Mouse (Mus musculus) neural tube, embryonic 14.5 days (tissue): ENCODE results near the gene Ppp4r1. TPM values are rescaled to one million over a fixed set of nuclear protein-coding genes. Genes with fewer than 3 reads are reported as not detected.
A peak's percentile ranks its signal among the peaks of the same experiment; 100 is the strongest.

Source experiments
- ATAC-seq: fragments of 200-750 bp; cut with Nextera tagmentation; 2 replicates; pipeline ENCODE4 v1.8.0; 2017; ENCODE audit warnings: low read depth, mild to moderate bottlenecking, moderate TSS enrichment, moderate library complexity
- H3K27ac ChIP-seq: fragments of 300-500 bp; sonication (generic); 2 replicates; pipeline ENCODE4 v1.5.1; 2014; ENCODE audit warnings: low read depth, mild to moderate bottlenecking, control low read depth, low read length, moderate library complexity, mixed read lengths
- H3K27me3 ChIP-seq: fragments of 300-500 bp; sonication (generic); 2 replicates; pipeline ENCODE4 v1.6.1; 2014; ENCODE audit warnings: low read length; ENCODE audit not compliant: control insufficient read depth, insufficient read depth
- H3K36me3 ChIP-seq: fragments of 300-500 bp; sonication (generic); 2 replicates; pipeline ENCODE4 v1.6.1; 2014; ENCODE audit warnings: low read length, mixed read lengths; ENCODE audit not compliant: control insufficient read depth, insufficient read depth
- H3K4me1 ChIP-seq: fragments of 300-500 bp; sonication (generic); 2 replicates; pipeline ENCODE4 v1.6.1; 2014; ENCODE audit warnings: low read length; ENCODE audit not compliant: control insufficient read depth, insufficient read depth
- H3K4me2 ChIP-seq: fragments of 300-500 bp; sonication (generic); 2 replicates; pipeline ENCODE4 v1.6.1; 2014; ENCODE audit warnings: mild to moderate bottlenecking, low read depth, low read length, control low read depth
- H3K4me3 ChIP-seq: fragments of 300-500 bp; sonication (generic); 2 replicates; pipeline ENCODE4 v1.5.1; 2014; ENCODE audit warnings: low read depth, low read length, control low read depth, mixed read lengths
- H3K9ac ChIP-seq: fragments of 300-500 bp; sonication (generic); replicated peaks from 2 replicates; pipeline ENCODE4 v1.6.1; 2014; ENCODE audit warnings: low read depth, mild to moderate bottlenecking, control low read depth, low read length, mixed read lengths
- H3K9me3 ChIP-seq: fragments of 300-500 bp; sonication (generic); 2 replicates; pipeline ENCODE4 v1.6.1; 2016; ENCODE audit warnings: low read length; ENCODE audit not compliant: control insufficient read depth
- WGBS: fragments of 180-500 bp; shearing (Covaris S2); extraction: QIAGEN DNeasy Blood & Tissue Kit; methylation state at CpG from one replicate; pipeline ENCODE4 v1.1.7; 2014; 5-methylcytosine and 5-hydroxymethylcytosine counted together
- polyA plus RNA-seq: library from polyadenylated mRNA; unstranded; fragments of >200 nt; fragmentation: Nextera tagmentation; extraction: Ambion mirVana; gene quantifications from 2 replicates; pipeline ENCODE4 v1.2.1, GENCODE M21; 2014

Ppp4r1 gene
- polyA plus RNA-seq, 1 experiment from 2014 or later, result 44.4 TPM

- 0% methylated on average over 58 of the region's 67 CpGs for WGBS
- Histone ChIP-seq H3K27me3 (no peaks in the 10 kb centered on the region), H3K36me3 (no peaks in the 10 kb centered on the region), H3K9ac (peak overlapping the region; percentile 87), H3K4me1 (peaks cover 15% of the 10 kb centered on the region), H3K9me3 (no peaks in the 10 kb centered on the region), H3K4me2 (peak overlapping the region; percentile 90), H3K27ac (peak overlapping the region; percentile 95), H3K4me3 (peak overlapping the region; percentile 91)
- ATAC-seq, result peak; percentile 99
Observed at GRCm38 (mm10) chr17:65884691-65885397, 102.5 kb downstream of the Ppp4r1 start.

DNA sequence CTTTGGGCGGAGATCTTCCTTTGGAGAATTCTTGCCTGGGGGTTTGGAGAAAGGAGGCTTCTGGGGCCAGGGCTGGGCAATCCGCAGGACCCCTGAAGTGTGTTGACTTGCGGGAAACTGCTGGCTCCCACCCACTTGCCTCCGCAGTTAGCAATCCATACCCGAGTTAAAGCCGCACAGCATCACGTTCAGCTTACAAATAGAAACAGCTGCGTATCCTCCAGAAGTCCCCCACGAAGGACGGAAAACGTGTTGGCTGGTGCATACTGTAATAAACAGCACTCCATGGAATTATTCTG is 103.0 kb downstream of the Ppp4r1 start:
- no peak for ATAC-seq
- H3K9me3 ChIP-seq, result no peaks in the 10 kb centered on the region
- WGBS, result under 1% methylated on average over 11 of the region's 11 CpGs
- H3K27me3 ChIP-seq, result no peaks in the 10 kb centered on the region
- H3K27ac ChIP-seq, result peak overlapping the region; percentile 95
- peak overlapping the region; percentile 90 for H3K4me2 ChIP-seq
- H3K9ac ChIP-seq, result peak overlapping the region; percentile 87
- H3K4me3 ChIP-seq, result peak overlapping the region; percentile 91
- H3K36me3 ChIP-seq, result no peaks in the 10 kb centered on the region
- peaks cover 15% of the 10 kb centered on the region for H3K4me1 ChIP-seq

DNA sequence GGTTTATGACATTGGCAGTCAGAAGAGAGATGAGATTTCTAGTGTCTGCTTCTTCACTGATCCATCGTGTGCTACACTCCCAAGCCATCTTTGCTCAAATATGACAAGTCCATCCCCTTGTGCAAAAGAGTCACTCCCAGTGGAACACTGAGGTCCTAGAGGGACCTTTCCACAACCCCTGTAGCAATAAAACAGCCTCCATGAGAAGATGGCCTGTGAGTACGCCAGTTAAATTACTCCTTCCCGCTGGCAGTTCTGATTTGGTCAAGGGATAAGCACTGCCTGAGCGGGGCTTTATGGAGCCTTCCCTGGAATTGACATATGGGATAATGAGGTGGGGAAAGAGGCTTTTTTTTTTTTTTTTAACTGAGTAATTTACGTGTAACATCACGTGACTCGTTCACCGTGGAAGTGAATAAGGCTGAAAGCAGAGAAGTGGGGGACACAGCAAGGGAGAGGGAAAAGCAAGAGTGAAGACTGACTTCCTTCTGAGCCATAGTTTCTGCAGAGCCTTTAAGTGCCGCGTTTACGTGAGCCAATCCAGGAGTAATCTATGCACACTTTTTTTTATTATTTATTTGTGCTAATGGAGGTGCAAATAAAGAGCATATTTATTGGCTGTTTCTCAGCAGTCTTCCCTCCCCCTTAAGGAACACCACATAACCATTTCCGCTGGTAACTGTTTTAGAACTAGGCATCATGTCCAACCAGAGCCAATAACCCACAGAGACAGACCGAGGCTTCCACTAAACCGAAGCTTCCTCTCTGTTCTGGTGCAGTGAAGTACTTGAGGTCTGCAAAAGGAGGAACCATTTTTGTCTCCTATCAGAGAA is 103.5 kb downstream of the Ppp4r1 start, which contains the start of gene Ralbp1:
Gene Ralbp1 (minus strand): TSS at position 102 of the 833 bp plus-strand sequence.
- no peaks in the 10 kb centered on the region for H3K36me3 ChIP-seq
- peak within 1 kb of the TSS; percentile 90 for H3K4me2 ChIP-seq
- ATAC-seq, result no peak
- WGBS, result 4% methylated on average over 14 of the region's 14 CpGs
- H3K27me3 ChIP-seq, result no peaks in the 10 kb centered on the region
- peaks cover 15% of the 10 kb centered on the region for H3K4me1 ChIP-seq
- peak within 1 kb of the TSS; percentile 95 for H3K27ac ChIP-seq
- H3K9me3 ChIP-seq, result no peaks in the 10 kb centered on the region
- peak within 1 kb of the TSS; percentile 87 for H3K9ac ChIP-seq
- H3K4me3 ChIP-seq, result peak within 1 kb of the TSS; percentile 91

GRCm38 (mm10) chr17:65886571-65886970 is 104.2 kb downstream of the Ppp4r1 start:
- Histone ChIP-seq H3K27me3 (no peaks in the 10 kb centered on the region), H3K9me3 (no peaks in the 10 kb centered on the region), H3K9ac (no peak overlapping the region; the same call in 1 of the 2 replicates), H3K4me1 (peaks cover 15% of the 10 kb centered on the region), H3K4me2 (peak overlapping the region; percentile 90), H3K27ac (peak overlapping the region; percentile 95; the same call in 1 of the 2 replicates), H3K4me3 (peak overlapping the region; percentile 91; the same call in 1 of the 2 replicates), H3K36me3 (no peaks in the 10 kb centered on the region)
- WGBS, result 75% methylated on average over 9 of the region's 9 CpGs
- ATAC-seq, result no peak

DNA sequence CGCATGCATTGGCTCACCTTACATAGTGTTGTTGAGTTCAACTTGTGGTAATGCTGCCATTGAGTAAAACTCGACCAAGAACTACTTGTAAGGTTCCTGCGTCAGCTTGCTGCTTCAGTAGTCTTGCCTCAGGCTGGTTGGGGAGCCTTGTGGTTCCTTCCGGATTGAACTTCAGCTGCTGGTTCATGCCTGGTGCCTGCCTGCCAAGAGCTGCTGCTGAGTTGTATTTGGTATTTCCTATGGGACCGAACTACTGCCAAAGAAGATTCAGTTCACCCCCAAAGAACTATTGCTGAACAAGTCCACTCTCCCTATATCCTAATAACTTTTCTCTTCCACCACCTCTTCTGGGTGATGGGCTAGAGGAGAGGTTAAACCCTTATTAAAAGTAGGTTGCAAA is 107.1 kb downstream of the Ppp4r1 start:
- Histone ChIP-seq H3K4me1 (peaks cover 6% of the 10 kb centered on the region; the same call in 1 of the 2 replicates), H3K36me3 (no peaks in the 10 kb centered on the region), H3K4me3 (no peak overlapping the region), H3K9ac (no peak overlapping the region), H3K27ac (no peak overlapping the region), H3K4me2 (no peak overlapping the region), H3K27me3 (no peaks in the 10 kb centered on the region), H3K9me3 (no peaks in the 10 kb centered on the region)
- no peak for ATAC-seq
- 89% methylated on average over 5 of the region's 5 CpGs for WGBS

Other genes with a start within 250 kb of the Ppp4r1 start
- gene Tmem232, start 241.8 kb upstream of the Ppp4r1 start, polyA plus RNA-seq, result 1.1 and 1.9 TPM in 2 replicates
- 298 and 333 TPM in 2 replicates for gene Vapa, start 169.0 kb upstream of the Ppp4r1 start, polyA plus RNA-seq
- gene Txndc2, start 140.4 kb upstream of the Ppp4r1 start, polyA plus RNA-seq, result 0.11 and 0.14 TPM in 2 replicates
- gene Rab31, start 9.8 kb upstream of the Ppp4r1 start, polyA plus RNA-seq, result 70.8 and 81.4 TPM in 2 replicates
- 39.5 and 45.9 TPM in 2 replicates for gene Ralbp1, start 103.2 kb downstream of the Ppp4r1 start, polyA plus RNA-seq
- gene Twsg1, start 168.7 kb downstream of the Ppp4r1 start, polyA plus RNA-seq, result 47.8 and 67.6 TPM in 2 replicates